Mouse (Mus musculus) ZHBTc4 (cell line): ENCODE results near the gene Arhgap42.
A peak's percentile ranks its signal among the peaks of the same experiment; 100 is the strongest.

ENCODE experiments used
- DNase-seq: peaks from one replicate; pipeline ENCODE4 v3.0.0-alpha.2; 2011; ENCODE audit warnings: low read depth, low spot score

The Arhgap42 gene

DNA sequence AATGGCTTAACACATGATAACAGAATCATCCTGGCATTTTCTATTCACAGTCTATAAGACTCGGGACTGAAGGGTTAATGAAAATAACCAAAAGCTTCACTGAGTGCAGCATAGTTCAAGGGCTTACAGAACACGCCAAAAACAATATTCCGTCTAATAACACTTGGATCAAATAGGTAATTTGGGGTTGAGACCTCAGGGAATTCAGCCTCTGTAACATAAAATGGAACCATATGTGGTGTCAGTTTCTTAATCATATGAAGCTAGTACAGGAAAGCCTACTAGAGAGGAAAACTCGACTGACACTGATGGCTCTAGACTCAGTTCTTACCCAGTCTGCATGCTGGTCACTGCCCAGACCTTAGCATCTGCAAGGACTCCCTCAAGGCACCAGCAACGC, 95.8 kb downstream of the Arhgap42 start:
- DNase-seq, result no peak

DNA sequence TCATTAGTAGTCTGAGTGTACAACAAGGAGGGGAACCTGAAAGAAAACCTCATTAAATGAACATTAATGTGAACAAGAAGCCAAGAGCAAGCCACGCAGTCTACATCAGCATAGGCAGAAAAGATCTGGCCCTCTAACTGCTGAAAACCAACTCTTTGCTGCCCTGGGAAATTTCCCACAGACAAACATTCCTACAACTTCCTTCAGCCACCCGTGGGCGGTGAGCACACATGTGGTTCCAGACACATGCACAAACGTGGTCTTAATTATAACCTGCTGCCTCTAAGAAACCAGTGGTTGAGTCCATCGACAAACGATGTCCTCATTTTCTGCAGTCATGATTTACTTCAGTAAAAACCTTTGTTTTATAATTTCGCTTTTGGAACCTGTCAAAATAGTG, 96.3 kb downstream of the Arhgap42 start:
- DNase-seq, result no peak

- DNase-seq, result no peak
These were observed 96.8 kb downstream of the Arhgap42 start for GRCm38 (mm10) chr9:9142144-9142543.

DNA sequence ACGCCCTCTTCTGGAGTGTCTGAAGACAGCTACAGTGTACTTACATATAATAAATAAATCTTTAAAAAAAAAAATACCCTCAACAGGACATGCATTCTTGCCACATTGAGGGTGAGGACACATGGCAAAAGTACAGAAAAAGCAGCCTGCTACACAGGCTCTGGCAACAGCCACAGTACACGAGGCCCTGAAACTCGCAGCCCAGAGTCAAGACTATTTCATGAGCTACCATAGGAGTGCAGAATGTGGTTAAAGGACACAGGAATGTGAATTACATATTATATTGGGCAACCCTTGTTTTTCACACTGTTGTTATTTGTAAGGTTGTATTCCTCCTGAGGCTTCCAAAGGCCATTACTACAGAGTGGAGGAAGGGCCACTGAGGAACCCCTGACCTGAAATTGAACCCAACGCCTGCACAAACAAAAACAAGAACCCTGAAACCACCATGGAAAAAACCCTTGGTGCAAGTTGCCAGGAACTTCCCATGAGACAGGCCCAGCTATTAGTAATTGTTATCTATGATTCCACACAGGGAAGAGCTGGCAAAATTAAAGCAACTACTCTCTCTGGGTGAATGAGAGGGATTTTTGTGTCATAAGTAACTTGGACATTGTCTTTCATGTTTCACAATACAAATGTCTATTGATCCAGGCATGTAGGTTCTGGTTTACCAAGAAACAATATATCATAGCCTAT, 109.8 kb downstream of the Arhgap42 start:
- DNase-seq, result no peak

DNA sequence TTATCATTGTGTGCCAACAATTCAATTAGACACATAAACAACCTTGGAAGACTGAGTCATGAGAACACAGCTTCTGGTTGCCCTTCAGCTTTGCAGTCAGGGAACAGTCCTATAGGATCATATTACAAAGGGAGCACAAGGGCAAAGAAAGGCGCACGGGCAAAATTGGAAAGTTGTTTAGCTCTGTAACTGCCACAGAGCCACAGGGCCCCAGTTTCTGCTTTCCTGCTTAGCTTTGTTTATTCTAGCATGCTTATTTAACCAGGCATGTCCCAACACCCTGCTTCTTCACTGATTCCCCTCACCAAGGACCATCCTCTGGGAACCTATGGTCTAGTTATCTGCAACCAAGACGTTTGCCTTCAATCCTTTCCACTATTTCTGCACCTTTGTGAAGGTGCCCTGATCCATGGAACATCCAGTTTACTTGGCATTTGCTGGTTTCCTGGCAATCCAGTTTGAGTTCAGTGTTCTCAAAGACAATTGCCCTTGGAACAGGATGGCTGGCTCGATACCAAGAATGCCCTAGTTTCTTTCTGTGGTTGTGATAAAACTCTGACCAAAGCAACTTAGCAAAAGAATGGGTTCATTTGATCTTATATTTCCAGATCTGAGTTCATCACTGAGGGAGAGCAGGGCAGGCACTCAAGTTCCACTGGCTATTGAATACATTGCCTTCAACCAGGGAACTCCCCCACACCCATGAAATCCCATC, 111.7 kb downstream of the Arhgap42 start:
- peak; percentile 28 for DNase-seq

GRCm38 (mm10) chr9:9124156-9124555, 114.7 kb downstream of the Arhgap42 start:
- DNase-seq, result no peak

GRCm38 (mm10) chr9:9114266-9114665, 124.6 kb downstream of the Arhgap42 start:
- no peak for DNase-seq

GRCm38 (mm10) chr9:9113847-9114246, 125.1 kb downstream of the Arhgap42 start:
- DNase-seq, result no peak

- no peak for DNase-seq
These were observed 126.0 kb downstream of the Arhgap42 start for GRCm38 (mm10) chr9:9112921-9113320.

DNA sequence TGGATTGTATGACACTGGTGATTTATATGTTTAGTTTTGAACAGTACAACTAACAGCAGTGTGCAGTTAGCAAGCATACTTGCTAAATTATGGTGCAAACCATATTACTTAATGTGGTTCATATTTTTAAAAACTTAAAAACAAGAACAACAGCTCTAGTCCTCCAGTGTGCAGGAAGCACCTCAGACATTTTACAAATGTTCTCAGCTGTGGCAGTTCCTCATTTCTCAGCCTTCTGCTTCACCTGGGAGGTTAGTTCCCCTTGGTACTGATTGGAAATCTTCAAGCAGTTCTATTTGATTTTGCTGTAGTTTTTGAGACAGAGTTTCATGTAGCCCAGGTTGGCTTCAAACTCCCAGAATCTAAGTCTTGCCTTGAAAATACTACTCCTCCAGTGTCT, 131.2 kb downstream of the Arhgap42 start:
- DNase-seq, result no peak

- no peak for DNase-seq
These were observed 134.1 kb downstream of the Arhgap42 start for GRCm38 (mm10) chr9:9104761-9105160.

DNA sequence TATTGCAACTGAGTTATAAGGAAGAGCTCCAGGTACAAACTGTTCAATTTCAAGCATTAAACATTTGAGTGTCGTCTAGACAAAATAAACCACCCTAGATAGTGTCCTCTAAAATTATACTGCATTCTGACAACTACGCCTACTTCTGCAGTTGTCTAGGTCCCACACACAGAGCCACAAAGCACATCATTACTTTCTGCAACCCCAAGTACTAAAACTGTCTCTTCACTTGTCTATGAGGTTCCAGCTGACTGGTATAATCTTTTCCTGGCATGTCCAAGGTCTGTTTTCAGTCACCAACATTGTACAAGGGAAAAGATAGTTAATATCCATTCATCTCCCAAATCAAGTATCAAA, 136.8 kb downstream of the Arhgap42 start:
- no peak for DNase-seq

DNA sequence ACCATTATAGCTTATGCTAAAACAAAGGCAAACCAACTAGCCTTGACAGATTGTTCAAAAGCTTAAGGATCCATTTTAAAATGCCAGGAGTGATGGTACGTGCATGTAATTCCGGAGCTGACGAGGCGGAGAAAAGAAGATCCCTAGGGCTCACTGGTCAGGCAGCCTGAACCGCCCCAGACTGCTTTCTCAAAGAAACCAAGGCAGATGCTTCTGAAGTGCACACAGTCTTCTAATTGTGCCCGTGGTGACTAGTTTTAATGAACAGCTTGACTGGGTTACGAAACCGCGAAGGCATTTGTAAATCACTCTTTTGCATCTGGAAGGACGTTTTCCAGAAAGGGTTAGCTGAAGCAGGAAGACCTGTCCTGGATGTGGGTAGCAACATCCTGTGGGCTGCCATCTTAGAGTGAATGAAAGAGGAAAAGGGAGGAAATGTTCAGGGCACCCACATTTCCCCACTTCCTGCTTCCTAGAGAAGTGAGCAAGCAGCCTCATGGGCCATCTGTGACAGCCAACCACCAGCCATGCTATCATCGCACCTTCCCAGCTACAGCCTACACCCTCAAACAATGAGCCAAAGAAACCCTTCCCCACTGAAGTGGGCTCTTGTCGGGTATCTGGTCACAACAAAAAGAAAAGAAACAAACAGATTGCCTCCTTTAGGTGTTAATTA, 137.3 kb downstream of the Arhgap42 start:
- peak; percentile 64 for DNase-seq

DNA sequence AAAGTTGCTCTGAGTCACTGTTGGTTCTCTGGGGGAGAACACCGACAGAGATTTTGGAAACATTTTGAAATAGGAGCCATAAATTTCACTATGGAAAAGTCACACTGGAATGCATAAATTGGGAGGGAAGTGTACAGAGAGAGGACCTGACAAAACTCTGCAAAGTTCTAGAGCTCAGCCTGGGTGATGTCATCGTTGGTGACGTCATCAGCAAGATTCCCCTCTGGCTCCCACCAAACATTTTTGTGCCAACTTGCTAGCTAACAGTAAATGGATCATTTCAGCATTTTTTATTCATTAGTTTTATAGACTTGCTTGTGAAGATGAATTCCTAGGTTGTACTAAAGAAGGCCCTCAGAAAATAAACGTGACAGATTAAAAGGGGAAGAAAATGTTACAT, 137.8 kb downstream of the Arhgap42 start:
- DNase-seq, result no peak

DNA sequence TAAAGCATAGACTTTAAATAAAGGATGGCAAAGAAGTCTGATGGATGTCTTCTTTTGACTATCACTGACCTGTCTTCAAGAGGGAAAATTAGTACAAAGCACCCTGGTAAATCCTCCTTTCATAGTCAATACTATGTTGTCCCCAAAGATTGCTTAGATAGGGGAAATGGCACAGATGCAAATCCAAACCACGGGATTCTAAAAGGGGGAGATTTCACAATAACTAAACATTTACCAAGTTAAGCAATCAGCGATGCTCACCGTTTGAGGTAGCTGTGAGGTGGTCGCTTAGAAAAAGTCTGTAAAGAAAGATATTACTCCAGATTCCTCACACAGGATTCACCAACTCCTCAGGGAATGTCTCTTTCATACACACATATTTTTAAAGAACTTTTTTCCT, 141.1 kb downstream of the Arhgap42 start:
- no peak for DNase-seq

DNA sequence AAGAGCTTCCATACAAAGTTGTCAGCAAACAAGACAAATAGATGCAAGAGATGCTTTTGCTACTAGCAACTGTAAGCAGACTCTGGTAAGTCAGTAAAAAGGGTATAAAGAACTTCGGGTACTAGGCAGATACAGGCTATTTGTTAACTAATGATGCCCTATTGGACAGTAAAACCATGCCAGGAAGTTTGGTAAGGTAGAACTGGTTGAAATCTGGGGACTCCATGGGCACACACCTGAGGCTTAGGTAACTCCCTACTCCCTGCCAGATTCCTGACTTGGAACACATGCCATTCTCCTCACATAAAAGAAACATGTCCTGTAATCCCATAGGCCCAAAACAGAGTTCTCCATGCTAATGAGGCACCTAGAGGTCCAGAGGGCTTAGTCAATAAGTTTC, 142.1 kb downstream of the Arhgap42 start:
- DNase-seq, result no peak

GRCm38 (mm10) chr9:9093096-9093495, 145.8 kb downstream of the Arhgap42 start:
- DNase-seq, result no peak

DNA sequence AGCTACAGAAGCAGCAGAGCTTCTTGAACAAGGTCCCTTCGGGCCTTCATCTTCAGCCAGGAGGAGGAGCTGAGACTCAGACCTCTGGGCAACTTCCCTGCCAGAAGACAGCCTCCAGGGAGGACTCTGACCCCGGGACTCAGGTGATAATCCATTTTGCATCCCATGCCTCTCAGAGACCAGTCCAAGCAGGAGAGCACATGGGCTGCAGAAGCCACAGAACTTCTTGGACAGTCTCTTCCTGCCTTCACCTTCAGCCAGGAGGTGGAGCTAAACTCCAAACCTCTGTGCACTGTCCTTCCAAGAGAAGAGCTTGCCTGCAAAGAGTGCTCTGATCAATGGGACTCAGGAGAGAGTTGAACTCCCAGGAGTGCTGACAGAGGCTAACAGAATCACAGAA, 155.5 kb downstream of the Arhgap42 start:
- peak; percentile 9 for DNase-seq

DNA sequence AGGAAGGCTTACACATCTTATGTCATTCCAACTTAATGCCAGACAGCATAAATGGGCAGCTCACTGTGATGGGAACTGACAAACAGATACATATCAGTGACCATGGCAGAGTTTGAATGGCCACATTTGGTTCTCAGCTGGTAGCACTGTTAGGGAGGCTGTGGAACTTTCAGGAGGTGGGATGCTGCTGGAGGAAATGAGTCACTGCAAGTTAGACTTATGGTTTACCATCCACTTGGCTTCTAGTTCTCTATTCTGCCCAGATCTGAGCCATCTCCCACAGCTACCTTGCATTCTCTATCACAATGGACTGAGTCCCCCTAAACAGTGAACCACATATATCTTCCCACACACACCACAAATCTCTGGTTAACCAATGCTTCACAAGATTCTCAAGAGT, 186.0 kb downstream of the Arhgap42 start:
- DNase-seq, result no peak

DNA sequence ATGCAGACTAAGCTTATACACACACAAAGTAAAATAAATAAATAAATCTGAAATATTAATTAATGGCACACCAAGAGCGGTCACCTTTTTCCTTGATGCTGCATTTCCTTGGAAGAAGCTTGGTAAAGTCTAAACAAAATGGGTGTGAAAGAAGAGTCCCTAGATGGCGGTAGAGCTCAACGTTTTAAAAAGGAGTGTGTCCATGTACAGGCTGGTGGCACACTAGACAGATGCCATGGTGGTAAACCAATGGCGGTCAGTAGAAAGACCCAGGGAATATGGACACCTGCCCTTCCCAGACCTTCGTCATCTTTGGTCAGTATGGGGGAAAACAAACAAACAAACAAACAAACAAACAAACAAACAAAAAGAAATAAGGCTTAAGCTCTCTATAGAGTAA, 187.7 kb downstream of the Arhgap42 start:
- peak; percentile 63 for DNase-seq

DNA sequence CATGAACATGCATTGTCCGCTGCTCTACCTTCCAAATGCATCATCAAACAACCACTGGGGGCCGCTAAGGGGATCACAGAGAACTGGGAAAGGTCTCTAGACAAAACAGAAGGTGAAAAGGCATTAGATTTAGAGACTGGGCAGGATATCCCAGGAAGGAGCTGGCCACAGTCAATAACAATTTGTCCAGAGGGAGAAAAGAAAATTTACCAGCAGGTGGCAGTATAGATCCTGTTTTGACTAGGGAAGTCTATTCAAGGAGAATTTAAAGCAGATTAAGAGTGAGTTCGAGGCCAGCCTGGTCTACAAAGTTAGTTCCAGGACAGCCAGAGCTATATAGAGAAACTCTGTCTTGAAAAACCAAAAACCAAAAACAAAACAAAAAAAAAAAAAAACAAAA, 189.7 kb downstream of the Arhgap42 start:
- DNase-seq, result peak; percentile 66

- no peak for DNase-seq
These were observed 197.9 kb downstream of the Arhgap42 start for GRCm38 (mm10) chr9:9041009-9041408.
